In genomic region chr7:45333431-45333982, GRCm38 (mm10) we compare ENCODE assay signal across 8 mouse cellular contexts. TPM values are rescaled to one million over a fixed set of nuclear protein-coding genes. Genes with fewer than 3 reads are reported as not detected.
DNase-seq lines count a peak whose midpoint lies in the region; ATAC-seq lines count a peak whose summit lies in the region.

Gene Trpm4 (minus strand): TSS chr7:45333780.

- peaks cover 8% of the 10 kb centered on the region; the same call in 1 of the 2 replicates for H3K4me1 ChIP-seq in hindbrain, embryonic 11.5 days (replicated peaks; ENCODE audit: control insufficient read depth, insufficient read depth, low read length)

- H3K27me3 ChIP-seq in hindbrain, embryonic 11.5 days (ENCODE audit: control insufficient read depth, insufficient read depth, low read length), result peaks cover 5% of the 10 kb centered on the region; the same call in 1 of the 2 replicates

- peak within 1 kb of the TSS; percentile 58 for H3K4me3 ChIP-seq in hindbrain, embryonic 11.5 days (ENCODE audit: low read depth, low read length)

- H3K27ac ChIP-seq in hindbrain, embryonic 11.5 days (ENCODE audit: low read depth, low read length), result 0 out of 2 replicates have a peak within 1 kb of the TSS, but pooled peaks have one; percentile 4

- WGBS in hindbrain, embryonic 11.5 days, result under 1% methylated on average over 38 of the region's 38 CpGs

- H3K4me2 ChIP-seq in hindbrain, embryonic 11.5 days (replicated peaks; ENCODE audit: low read depth, low read length), result peak within 1 kb of the TSS; percentile 98

- H3K9ac ChIP-seq in hindbrain, embryonic 11.5 days (ENCODE audit: low read depth, low read length), result peak within 1 kb of the TSS; percentile 67

- no peaks in the 10 kb centered on the region for H3K36me3 ChIP-seq in hindbrain, embryonic 11.5 days (ENCODE audit: control insufficient read depth, insufficient read depth, low read length)

- peak; percentile 59 for ATAC-seq in hindbrain, embryonic 11.5 days (ENCODE audit: low FRiP score)

- DNase-seq in Muller cell, postnatal 12 days (ENCODE audit: inconsistent ontology term), result peak; percentile 93
- peak; percentile 70 for DNase-seq in cerebellum, adult 9-11 months
- peak; percentile 52 to 72 for DNase-seq in frontal cortex, postnatal 14 days (ENCODE audit: low spot score in 2 of 2)
- DNase-seq in hindbrain, embryonic 11.5 days (ENCODE audit: low spot score), result peak; percentile 81
- DNase-seq in layer of hippocampus, postnatal 25 days (ENCODE audit: extremely low spot score in 1 of 2, low spot score in 1 of 2), result peak; percentile 64 to 65
- peak; percentile 92 for DNase-seq in lung, postnatal 36 days
- DNase-seq in retina, postnatal 1 day, result peak; percentile 88
- peak; percentile 85 for DNase-seq in urinary bladder, adult 2 months (ENCODE audit: low spot score)

- H3K9me3 ChIP-seq in hindbrain, embryonic 11.5 days (ENCODE audit: control insufficient read depth, low read length), result no peaks in the 10 kb centered on the region

RNA-seq across cellular contexts. Expression of gene Trpm4, which starts in this region (rescaled TPM):
- polyA plus RNA-seq in hindbrain, embryonic 11.5 days (2014; fragmentation: Nextera tagmentation; extraction: Ambion mirVana), result 5.2 and 6.9 TPM in 2 replicates
- total RNA-seq in layer of hippocampus, postnatal 25 days (2021), result 10 to 100 TPM; 14.1 to 18.5 TPM
- 33.6 and 39.8 TPM in 2 replicates for polyA plus RNA-seq in urinary bladder, adult 2 months (2012; rRNA removed)

Comparison
In these comparisons a context has a peak if more than half of its experiments do, and no peak if none do; other contexts are left out.
1. Peak in every context shown above with its lines: DNase-seq, ATAC-seq, H3K4me3 ChIP-seq and H3K27ac ChIP-seq.